Mouse (Mus musculus): ENCODE data around the gene Fsd2. TPM values are rescaled to one million over a fixed set of nuclear protein-coding genes. Genes with fewer than 3 reads are reported as not detected.
A peak's percentile ranks its signal among the peaks of the same experiment; 100 is the strongest.

The Fsd2 gene
- total and polyA plus RNA-seq, 3 experiments, result 85.7 to 322 (median 304) TPM

DNA sequence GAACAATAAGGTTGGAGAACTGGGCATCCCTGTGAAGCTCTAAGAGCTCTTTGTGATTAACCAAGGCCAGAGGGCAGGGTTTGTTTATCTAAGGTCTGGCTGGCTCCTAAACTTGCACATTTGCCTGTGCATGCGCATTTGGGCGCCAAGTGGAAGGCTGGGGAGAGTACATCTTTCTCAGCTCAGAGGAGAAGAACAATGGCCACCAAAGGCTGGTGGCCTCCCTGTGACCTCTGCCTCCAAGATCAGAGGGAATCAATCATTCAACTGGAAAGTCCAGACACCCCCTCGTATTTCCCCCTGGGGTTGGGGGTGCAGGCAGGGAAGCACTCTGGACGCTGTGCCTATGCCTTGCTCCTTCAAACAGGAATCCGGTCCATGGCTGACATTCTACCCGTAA, 69.6 kb downstream of the Fsd2 start:
- no peak for DNase-seq
- 0 out of 2 replicates have a peak, but pooled peaks cover 2% of the 10 kb centered on the region for H3K27me3 ChIP-seq (ENCODE audit: control insufficient read depth, insufficient read depth, low read length)
- H3K9ac ChIP-seq (ENCODE audit: low read depth, low read length), result no peak overlapping the region
- H3K4me3 ChIP-seq, result no peak overlapping the region
- no peaks in the 10 kb centered on the region for H3K79me2 ChIP-seq (replicated peaks; ENCODE audit: control insufficient read depth, insufficient read depth, low read length)
- H3K4me1 ChIP-seq (ENCODE audit: control insufficient read depth, insufficient read depth, low read length), result no peaks in the 10 kb centered on the region
- H3K36me3 ChIP-seq (ENCODE audit: control insufficient read depth, insufficient read depth, low read length), result no peaks in the 10 kb centered on the region
- intact Hi-C loops (cut with DNase I), result no loop called here
- WGBS, result 46% methylated on average over 6 of the region's 6 CpGs
- H3K27ac ChIP-seq, result no peak overlapping the region
- TF ChIP-seq CTCF (IDR thresholded peaks at IDR 0.05) (no peak), POLR2A (IDR thresholded peaks at IDR 0.05; ENCODE audit: insufficient read depth, low read depth, low read length) (no peak), EP300 (IDR thresholded peaks at IDR 0.05; ENCODE audit: insufficient read depth, low read depth, low read length) (no peak)

DNA sequence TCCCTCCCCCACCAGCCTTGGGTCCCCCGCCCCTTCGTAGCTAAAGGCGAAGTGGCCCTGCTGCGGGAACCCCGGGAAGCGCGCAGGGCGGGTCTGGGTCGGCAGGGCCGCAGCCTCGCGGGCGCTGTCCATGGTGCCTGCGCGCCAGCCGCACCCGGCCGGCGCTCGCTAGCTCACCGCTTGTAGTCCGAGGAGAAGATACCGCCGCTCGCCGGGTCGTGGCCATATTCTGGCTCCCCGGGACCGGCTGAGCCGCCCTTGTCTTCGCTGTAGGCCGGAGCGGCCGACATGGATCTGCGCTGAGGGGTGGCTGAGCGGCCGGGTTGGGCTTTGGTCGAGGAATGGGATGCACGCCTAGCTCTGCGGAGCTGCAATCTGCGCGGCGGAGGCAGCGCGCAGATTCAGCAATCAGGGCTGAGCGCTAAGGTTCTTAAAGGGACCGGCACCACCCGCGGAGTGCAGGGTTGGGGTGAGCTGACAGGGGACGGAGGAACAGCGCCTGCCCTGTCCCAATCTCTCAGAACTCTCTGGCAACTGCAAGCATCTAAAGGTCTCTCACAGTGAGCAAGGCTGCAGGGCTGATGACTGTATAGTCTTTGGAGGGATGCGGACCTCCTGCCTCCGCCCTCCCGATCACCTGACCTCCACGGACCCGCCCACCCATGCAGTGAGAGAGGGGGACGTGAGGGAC, 73.3 kb downstream of the Fsd2 start, which contains the start of gene Ap3b2:
Ap3b2 (minus strand) TSS at position 595 of the 691 bp plus-strand sequence.
- H3K36me3 ChIP-seq (ENCODE audit: control insufficient read depth, insufficient read depth, low read length), result no peaks in the 10 kb centered on the region
- H3K4me1 ChIP-seq (ENCODE audit: control insufficient read depth, insufficient read depth, low read length), result no peaks in the 10 kb centered on the region
- peak; percentile 57 to 69 for DNase-seq
- H3K9ac ChIP-seq (ENCODE audit: low read depth, low read length), result no peak within 1 kb of the TSS
- 1% methylated on average over 56 of the region's 57 CpGs for WGBS
- no peak within 1 kb of the TSS for H3K27ac ChIP-seq
- H3K27me3 ChIP-seq (ENCODE audit: control insufficient read depth, insufficient read depth, low read length), result 0 out of 2 replicates have a peak, but pooled peaks cover 2% of the 10 kb centered on the region
- intact Hi-C loops (cut with DNase I), result no loop called here
- TF ChIP-seq CTCF (IDR thresholded peaks at IDR 0.05), result no peak
- TF ChIP-seq EP300 (IDR thresholded peaks at IDR 0.05; ENCODE audit: insufficient read depth, low read depth, low read length), result no peak
- no peak for TF ChIP-seq POLR2A (IDR thresholded peaks at IDR 0.05; ENCODE audit: insufficient read depth, low read depth, low read length)
- H3K4me3 ChIP-seq, result peak within 1 kb of the TSS; percentile 29; the same call in 1 of the 2 replicates
- H3K79me2 ChIP-seq (replicated peaks; ENCODE audit: control insufficient read depth, insufficient read depth, low read length), result no peaks in the 10 kb centered on the region

DNA sequence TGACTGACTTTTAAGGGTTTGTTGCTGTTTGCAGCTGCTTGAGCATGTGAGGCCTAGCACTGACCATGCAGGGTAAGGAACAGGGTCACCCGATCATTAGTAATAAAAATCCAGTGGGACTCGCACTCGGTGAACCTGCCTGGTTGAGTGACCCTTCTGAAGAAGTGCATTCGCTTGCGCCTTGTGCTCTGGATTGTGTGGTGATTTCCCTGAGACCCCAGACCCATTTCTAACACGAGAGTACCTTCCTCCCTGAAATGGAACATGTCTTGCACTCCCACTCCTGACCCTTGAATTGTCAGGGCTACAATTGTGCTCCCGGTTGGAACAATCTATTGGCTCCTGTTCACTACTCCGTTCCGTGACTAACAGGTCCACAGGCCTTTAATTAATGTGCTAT, 74.1 kb downstream of the Fsd2 start:
- no peak overlapping the region for H3K4me3 ChIP-seq
- H3K27me3 ChIP-seq (ENCODE audit: control insufficient read depth, insufficient read depth, low read length), result 0 out of 2 replicates have a peak, but pooled peaks cover 2% of the 10 kb centered on the region
- H3K9ac ChIP-seq (ENCODE audit: low read depth, low read length), result no peak overlapping the region
- H3K36me3 ChIP-seq (ENCODE audit: control insufficient read depth, insufficient read depth, low read length), result no peaks in the 10 kb centered on the region
- intact Hi-C loops (cut with DNase I), result no loop called here
- TF ChIP-seq CTCF (IDR thresholded peaks at IDR 0.05), result no peak
- H3K79me2 ChIP-seq (replicated peaks; ENCODE audit: control insufficient read depth, insufficient read depth, low read length), result no peaks in the 10 kb centered on the region
- H3K4me1 ChIP-seq (ENCODE audit: control insufficient read depth, insufficient read depth, low read length), result no peaks in the 10 kb centered on the region
- WGBS, result 64% methylated on average over 9 of the region's 9 CpGs
- no peak overlapping the region for H3K27ac ChIP-seq
- no peak for DNase-seq

DNA sequence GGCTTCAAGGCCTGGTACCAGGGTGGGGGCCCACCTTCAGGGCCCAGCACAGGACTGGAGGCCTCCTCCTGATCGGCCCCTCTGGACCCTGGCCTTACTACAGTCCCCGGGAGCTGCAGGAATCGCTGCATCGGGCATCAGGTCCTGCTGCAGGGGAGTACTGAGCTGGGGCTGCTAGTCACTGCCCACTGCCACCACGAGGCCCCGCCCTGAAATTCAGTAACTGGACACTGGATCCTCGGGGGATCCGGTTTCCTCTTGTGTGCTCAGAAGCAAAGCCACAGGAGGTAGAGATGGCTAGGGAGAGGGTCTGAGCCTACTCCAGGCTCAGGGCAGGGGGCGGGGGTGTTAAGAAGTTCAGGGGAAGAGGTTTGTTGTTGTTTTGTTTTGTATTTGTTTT, 77.1 kb downstream of the Fsd2 start:
- no peaks in the 10 kb centered on the region for H3K36me3 ChIP-seq (ENCODE audit: control insufficient read depth, insufficient read depth, low read length)
- 23% methylated on average over 9 of the region's 9 CpGs for WGBS
- DNase-seq, result no peak
- no peak overlapping the region for H3K9ac ChIP-seq (ENCODE audit: low read depth, low read length)
- 0 out of 2 replicates have a peak, but pooled peaks cover 2% of the 10 kb centered on the region for H3K27me3 ChIP-seq (ENCODE audit: control insufficient read depth, insufficient read depth, low read length)
- no peaks in the 10 kb centered on the region for H3K4me1 ChIP-seq (ENCODE audit: control insufficient read depth, insufficient read depth, low read length)
- TF ChIP-seq EP300 (IDR thresholded peaks at IDR 0.05; ENCODE audit: insufficient read depth, low read depth, low read length), result no peak
- TF ChIP-seq POLR2A (IDR thresholded peaks at IDR 0.05; ENCODE audit: insufficient read depth, low read depth, low read length), result no peak
- no peak for TF ChIP-seq CTCF (IDR thresholded peaks at IDR 0.05)
- intact Hi-C loops (cut with DNase I), result no loop called here
- no peaks in the 10 kb centered on the region for H3K79me2 ChIP-seq (replicated peaks; ENCODE audit: control insufficient read depth, insufficient read depth, low read length)
- H3K4me3 ChIP-seq, result no peak overlapping the region
- no peak overlapping the region for H3K27ac ChIP-seq

Other genes starting within 250 kb of the Fsd2 start
- gene Rps17, start 221.7 kb downstream of the Fsd2 start, total RNA-seq (2021), result 1,000 to 10,000 TPM in 1 of 2 experiments, 100 to 1,000 TPM in 1; 847 to 1,012 TPM
- 867 and 883 TPM in 2 replicates for gene Rps17, start 221.7 kb downstream of the Fsd2 start, polyA plus RNA-seq (2012; rRNA removed)
- 10 to 100 TPM; 13.0 to 13.6 TPM for gene Cpeb1, start 111.5 kb downstream of the Fsd2 start, total RNA-seq (2021)
- gene Cpeb1, start 111.5 kb downstream of the Fsd2 start, polyA plus RNA-seq (2012; rRNA removed), result 26.1 and 34.7 TPM in 2 replicates
- under 1 TPM in 1 of 2 experiments, not detected in 1; 0.34 TPM for gene Ap3b2, start 73.0 kb downstream of the Fsd2 start, total RNA-seq (2021)
- gene Ap3b2, start 73.0 kb downstream of the Fsd2 start, polyA plus RNA-seq (2012; rRNA removed), result 0.12 and 0.41 TPM in 2 replicates
- gene BC048679, start 68.7 kb downstream of the Fsd2 start, total RNA-seq (2021), result not detected
- not detected in 2 replicates for gene BC048679, start 68.7 kb downstream of the Fsd2 start, polyA plus RNA-seq (2012; rRNA removed)
- gene Whamm, start 4.3 kb upstream of the Fsd2 start, total RNA-seq (2021), result 1 to 10 TPM; 7.2 to 7.8 TPM
- gene Whamm, start 4.3 kb upstream of the Fsd2 start, polyA plus RNA-seq (2012; rRNA removed), result 7.7 and 9.2 TPM in 2 replicates
- gene Homer2, start 140.6 kb upstream of the Fsd2 start, total RNA-seq (2021), result 10 to 100 TPM; 85.1 to 99.5 TPM
- gene Homer2, start 140.6 kb upstream of the Fsd2 start, polyA plus RNA-seq (2012; rRNA removed), result 33.1 and 39.4 TPM in 2 replicates
- 10 to 100 TPM; 25.3 to 28.2 TPM for gene Ramac, start 196.0 kb upstream of the Fsd2 start, total RNA-seq (2021)
- 10.4 and 16.4 TPM in 2 replicates for gene Ramac, start 196.0 kb upstream of the Fsd2 start, polyA plus RNA-seq (2012; rRNA removed)
- gene 3110040N11Rik, start 222.5 kb upstream of the Fsd2 start, total RNA-seq (2021), result 10 to 100 TPM; 22.4 to 26.0 TPM
- gene 3110040N11Rik, start 222.5 kb upstream of the Fsd2 start, polyA plus RNA-seq (2012; rRNA removed), result 25.4 and 27.9 TPM in 2 replicates

Measured in heart, adult 2 months (tissue).